Mouse (Mus musculus) neutrophil, adult 5-6 weeks (primary cell): Measurements from ENCODE around the gene Agmo. TPM values are rescaled to one million over a fixed set of nuclear protein-coding genes. Genes with fewer than 3 reads are reported as not detected.

Experiments
- ATAC-seq: fragments of 151-379, 151-347 bp; 2 replicates; pipeline ENCODE4 v1.8.0; 2017; ENCODE audit warnings: mild to moderate bottlenecking, moderate TSS enrichment; ENCODE audit not compliant: insufficient number of reproducible peaks, poor library complexity, low FRiP score, severe bottlenecking; ENCODE audit errors: extremely low read depth
- total RNA-seq: library from RNA; stranded (forward); fragments of 200-1000 nt; gene quantifications from 2 replicates; pipeline ENCODE4 v1.2.3, GENCODE M21; 2017

Agmo gene
- total RNA-seq: not detected in 2 replicates

- ATAC-seq: 0 out of 2 replicates have a peak, but pooled peaks have one; percentile 16
These were observed at the start of gene Agmo for GRCm38 (mm10) chr12:37241566-37242021. Gene Agmo, plus strand, starts transcription at chr12:37241641.

GRCm38 (mm10) chr12:37231119-37231518 lies 10.3 kb upstream of the Agmo start:
- ATAC-seq: no peak

- ATAC-seq: no peak
These were observed 371 bp upstream of the Agmo start for GRCm38 (mm10) chr12:37240975-37241565.

DNA sequence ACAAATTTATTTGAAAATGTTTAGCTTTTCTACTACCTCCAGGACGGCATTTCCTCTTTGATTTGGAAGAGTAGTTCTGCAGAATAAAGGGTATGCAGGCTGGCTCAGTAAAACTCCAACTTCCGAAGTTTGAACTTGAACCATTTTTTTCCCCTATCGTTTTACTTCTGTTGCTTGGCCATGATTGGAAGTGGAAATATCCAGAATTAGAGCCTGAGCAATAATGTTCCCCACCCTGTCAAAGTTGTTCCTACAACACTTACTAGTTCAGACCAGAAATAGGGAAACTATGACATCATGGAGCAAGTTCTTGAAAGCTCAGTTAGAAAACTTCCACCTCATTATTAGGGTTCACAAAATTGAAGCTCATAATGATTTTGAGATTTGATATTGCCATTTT lies 1.0 kb downstream of the Agmo start:
- ATAC-seq: no peak

DNA sequence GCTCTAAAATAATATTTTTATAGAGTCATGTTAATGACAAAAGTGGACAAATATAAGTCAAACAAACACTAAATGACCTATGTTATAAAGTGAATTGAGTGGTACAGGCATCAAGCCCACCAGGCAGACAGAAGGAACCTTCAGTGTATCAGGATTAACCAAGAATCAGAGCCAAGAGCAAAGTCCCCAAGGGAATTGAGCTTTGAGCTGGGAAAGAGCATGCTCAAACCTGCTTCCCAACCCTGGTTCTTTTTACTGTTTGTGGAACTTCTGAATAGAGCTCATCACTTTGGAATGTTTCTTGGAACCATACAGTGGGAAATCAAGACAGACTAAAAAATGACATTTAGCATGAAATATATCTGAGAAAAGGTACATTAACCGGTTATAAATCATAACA lies 3.4 kb downstream of the Agmo start:
- no peak for ATAC-seq

- ATAC-seq: no peak
These were observed 10.2 kb downstream of the Agmo start for GRCm38 (mm10) chr12:37251688-37252087.

DNA sequence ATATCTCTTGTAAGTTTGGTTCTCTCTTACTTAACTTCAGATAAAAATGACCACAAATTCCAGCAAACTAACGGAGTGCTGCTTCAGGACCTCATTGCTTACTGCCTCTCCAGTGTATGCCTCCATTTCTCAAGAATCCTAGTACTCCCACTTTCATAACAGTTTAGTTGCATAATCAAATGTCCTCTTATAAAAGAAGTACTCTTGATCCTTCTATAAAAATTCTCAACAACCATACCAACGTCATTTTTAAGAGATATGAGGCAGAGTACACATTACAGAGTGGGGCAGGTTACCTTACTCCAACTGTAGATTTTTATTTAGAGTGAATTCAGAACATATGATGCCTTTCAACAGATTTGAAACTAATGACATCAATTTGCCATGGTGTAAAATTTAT lies 15.7 kb downstream of the Agmo start:
- no peak for ATAC-seq

DNA sequence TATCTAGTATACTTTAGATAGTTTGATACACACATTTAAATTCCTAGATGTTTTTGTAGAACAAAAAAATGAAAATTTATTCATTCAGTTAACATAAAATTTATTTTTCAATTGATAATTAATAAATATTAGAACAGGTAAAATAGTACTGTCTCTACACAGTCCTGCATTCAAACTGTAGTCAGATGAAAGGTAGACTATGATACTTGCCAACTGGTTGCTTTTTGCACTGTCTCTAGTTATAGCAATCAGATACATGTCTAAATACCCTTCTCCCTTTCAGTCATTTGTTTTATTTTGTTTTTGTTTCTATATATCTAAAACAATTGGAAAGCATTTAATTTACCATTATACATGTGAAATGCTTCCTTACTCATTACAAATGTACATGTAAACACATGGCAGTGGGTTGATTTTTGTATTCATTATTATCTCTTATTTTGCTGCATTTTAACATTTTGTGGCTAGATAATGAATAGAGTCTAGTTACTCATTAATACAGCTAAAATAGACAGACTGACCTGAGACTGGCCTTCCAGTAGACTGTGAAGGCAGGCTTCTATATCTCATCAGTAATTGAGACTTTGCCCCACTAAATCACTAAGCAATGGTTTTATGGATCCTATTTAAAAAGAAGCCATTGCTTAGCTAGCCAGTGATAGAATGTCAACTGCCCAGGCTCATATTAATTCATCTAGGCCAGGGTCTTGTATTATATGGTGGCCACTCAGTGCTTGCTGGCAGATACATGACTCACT lies 18.5 kb downstream of the Agmo start:
- ATAC-seq: no peak

DNA sequence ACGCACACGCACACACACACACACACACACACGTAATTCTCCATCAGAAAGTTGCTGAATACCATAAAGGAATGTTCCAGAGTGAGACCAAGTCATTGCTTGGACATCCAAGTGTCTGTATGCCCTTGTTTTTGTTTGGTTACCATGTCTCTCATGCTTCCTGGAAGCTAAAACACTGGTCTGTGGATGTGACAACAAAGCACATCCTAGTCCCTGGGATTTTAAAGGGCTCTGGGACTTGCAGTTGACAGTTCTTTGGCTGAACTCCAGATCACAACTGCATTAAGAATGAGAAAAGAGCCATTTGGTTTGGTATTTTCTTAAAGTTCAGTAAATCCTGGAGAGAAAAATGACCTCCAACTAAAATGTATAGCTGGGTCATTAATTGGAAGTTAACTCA lies 22.2 kb downstream of the Agmo start:
- no peak for ATAC-seq

DNA sequence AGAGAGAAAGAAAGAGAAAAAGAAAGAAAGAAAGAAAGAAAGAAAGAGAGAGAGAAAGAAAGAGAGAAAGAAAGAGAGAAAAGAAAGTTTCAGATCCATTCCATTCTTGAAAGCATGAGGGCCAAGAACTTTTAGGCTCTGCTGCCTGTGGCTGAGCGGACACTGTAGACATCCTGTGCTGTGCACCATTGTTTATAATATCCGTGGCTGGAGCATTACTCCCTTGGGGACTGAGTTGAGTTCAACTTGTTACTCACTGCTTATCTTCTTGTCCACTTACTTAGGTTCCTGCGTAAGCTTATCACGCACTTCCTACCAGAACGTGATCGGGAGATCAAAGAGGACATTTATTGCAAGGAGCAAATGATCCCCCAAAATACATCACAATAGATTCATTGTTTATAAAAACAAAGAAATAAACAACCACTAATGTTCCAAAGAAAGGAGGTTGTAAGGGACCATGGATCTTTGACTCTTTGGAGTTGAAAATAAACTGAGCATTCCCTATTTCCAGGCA lies 27.3 kb downstream of the Agmo start:
- ATAC-seq: no peak

- no peak for ATAC-seq
These were observed 31.2 kb downstream of the Agmo start for GRCm38 (mm10) chr12:37272660-37273059.

- no peak for ATAC-seq
These were observed 32.7 kb downstream of the Agmo start for GRCm38 (mm10) chr12:37273964-37274657.

GRCm38 (mm10) chr12:37274658-37275019 lies 33.2 kb downstream of the Agmo start:
- ATAC-seq: no peak

DNA sequence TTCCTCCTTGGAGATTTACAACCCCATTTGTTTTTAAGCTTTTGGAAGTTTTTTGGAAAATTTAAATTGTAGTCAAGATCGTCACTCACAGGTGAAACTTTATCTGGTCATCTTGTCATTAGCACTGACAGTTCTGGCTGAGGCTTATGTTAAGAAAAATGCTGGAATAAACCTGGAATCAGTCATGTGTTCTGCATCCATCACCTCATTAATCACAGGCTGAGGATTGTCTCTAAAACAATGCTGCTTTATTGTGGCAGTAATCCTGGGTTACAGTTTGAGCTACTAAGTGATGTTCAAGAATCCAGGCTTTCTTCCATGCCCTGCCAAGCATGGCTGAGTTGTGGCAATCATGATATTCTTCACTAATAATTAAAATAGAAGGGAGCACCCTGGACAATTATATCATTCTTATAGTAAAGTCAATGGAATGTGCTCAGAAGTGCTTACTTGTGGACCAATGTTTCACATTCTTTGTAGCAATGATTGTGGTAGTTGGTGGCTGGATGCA lies 65.6 kb downstream of the Agmo start:
- no peak for ATAC-seq

GRCm38 (mm10) chr12:37310786-37311185 lies 69.3 kb downstream of the Agmo start:
- no peak for ATAC-seq

DNA sequence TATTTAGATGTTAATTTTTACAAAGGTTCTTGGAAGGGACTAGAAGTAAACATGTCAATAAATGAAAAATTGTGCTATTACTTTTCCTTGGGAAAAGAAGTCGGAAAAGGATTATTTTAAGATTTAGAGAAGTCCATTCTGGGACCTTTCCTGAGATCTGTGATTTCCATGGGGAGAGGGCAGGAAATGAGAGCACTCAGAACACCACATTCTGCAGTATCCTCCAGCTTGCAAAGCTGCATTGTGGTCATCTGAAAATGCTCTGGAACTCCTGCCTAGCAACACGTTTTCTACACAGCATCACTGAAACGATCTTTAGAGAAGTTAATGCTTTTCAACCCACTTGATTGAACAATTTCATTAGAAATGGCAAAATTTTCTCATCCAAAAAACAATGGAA lies 81.4 kb downstream of the Agmo start:
- no peak for ATAC-seq

DNA sequence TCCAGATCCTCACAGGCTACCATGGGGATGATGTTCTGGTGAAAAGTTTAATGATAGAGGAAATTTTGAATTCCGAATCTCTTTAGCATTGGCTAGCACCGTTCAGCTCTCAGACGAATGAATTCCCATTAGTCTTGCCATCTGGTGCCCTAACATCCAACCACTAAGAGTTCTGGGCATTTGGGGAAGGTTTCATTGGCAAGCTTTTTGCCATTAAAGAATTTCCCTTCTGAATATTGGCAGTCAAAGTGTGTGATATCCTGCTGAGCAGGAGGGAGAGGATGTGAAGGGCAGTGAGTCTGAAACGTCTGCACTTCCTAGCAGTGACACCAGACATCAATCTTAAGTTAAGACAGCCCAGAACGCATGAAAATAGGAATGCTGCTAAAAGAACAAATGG lies 93.5 kb downstream of the Agmo start:
- ATAC-seq: no peak

- no peak for ATAC-seq
These were observed 102.8 kb downstream of the Agmo start for GRCm38 (mm10) chr12:37344225-37344624.

DNA sequence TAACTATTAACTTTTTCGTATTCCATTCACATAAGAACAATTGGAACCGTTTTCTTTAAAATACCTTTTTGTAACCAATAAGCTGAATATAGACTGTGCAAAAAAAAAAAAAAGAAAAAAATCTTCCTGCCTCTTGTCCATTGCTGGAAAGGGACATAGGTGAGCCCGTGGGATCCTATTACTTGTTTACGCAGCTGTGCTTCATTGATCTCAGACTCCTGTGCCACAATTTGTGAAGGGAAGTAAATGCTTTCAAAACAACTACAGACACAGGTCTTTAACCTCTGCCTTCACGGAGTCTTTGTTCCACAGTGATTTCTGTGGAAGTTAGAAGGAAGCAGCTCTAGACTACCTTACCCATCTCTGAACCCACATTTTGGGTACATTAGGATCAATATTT lies 104.3 kb downstream of the Agmo start:
- no peak for ATAC-seq

- no peak for ATAC-seq
These were observed 150.9 kb downstream of the Agmo start for GRCm38 (mm10) chr12:37392316-37392715.
